Mouse (Mus musculus) myocyte (in vitro differentiated cells): ENCODE results near the gene Inafm2.

ENCODE experiments used
- CEBPB ChIP-seq: IDR thresholded peaks from 2 replicates; pipeline ENCODE4 v1.6.1; 2011; ENCODE audit warnings: mild to moderate bottlenecking, moderate library complexity; ENCODE audit not compliant: poor library complexity, insufficient read depth, severe bottlenecking
- E2F4 ChIP-seq: IDR thresholded peaks from one replicate; pipeline ENCODE4 v1.6.1; 2011; ENCODE audit warnings: mild to moderate bottlenecking, control low read depth, moderate library complexity; ENCODE audit not compliant: insufficient read depth
- MAX ChIP-seq: IDR thresholded peaks from one replicate; pipeline ENCODE4 v1.6.1; 2011; ENCODE audit warnings: low read depth, mild to moderate bottlenecking, control low read depth
- MYOD1 ChIP-seq, 3 experiments: IDR thresholded peaks; one replicate each; pipeline ENCODE4 v1.6.1; 2011; ENCODE audit warnings: control low read depth in 2 of 3, low read depth in 2 of 3, mild to moderate bottlenecking in 2 of 3, moderate library complexity in 1 of 3; ENCODE audit not compliant: insufficient read length in 2 of 3, control insufficient read depth in 1 of 3
- MYOG ChIP-seq, 3 experiments: IDR thresholded peaks; one replicate each; pipeline ENCODE4 v1.6.1; 2011; ENCODE audit warnings: control low read depth in 2 of 3, low read depth in 2 of 3, mild to moderate bottlenecking in 2 of 3; ENCODE audit not compliant: insufficient read length in 2 of 3, control insufficient read depth in 1 of 3, insufficient read depth in 1 of 3
- POLR2A ChIP-seq: IDR thresholded peaks from one replicate; pipeline ENCODE4 v1.6.1; 2011; ENCODE audit warnings: low read depth, mild to moderate bottlenecking, control low read depth, moderate library complexity; ENCODE audit not compliant: insufficient read length
- POLR2AphosphoS2 ChIP-seq: IDR thresholded peaks from one replicate; pipeline ENCODE4 v1.6.1; 2011; ENCODE audit warnings: low read depth, control low read depth; ENCODE audit not compliant: insufficient read length
- REST ChIP-seq: IDR thresholded peaks from one replicate; pipeline ENCODE4 v1.6.1; 2011; ENCODE audit warnings: mild to moderate bottlenecking, control low read depth, moderate library complexity; ENCODE audit not compliant: insufficient read depth, insufficient read length
- SRF ChIP-seq: IDR thresholded peaks from one replicate; pipeline ENCODE4 v1.6.1; 2011; ENCODE audit warnings: low read depth; ENCODE audit not compliant: control insufficient read depth, insufficient read length
- TCF12 ChIP-seq: IDR thresholded peaks from one replicate; pipeline ENCODE4 v1.6.1; 2011; ENCODE audit warnings: mild to moderate bottlenecking, control low read depth; ENCODE audit not compliant: poor library complexity, insufficient read depth, severe bottlenecking
- USF1 ChIP-seq: IDR thresholded peaks from one replicate; pipeline ENCODE4 v1.6.1; 2011; ENCODE audit warnings: low read depth, mild to moderate bottlenecking, control low read depth, moderate library complexity

- TF ChIP-seq POLR2A (no peak), SRF (no peak), USF1 (no peak), TCF12 (no peak), MYOD1 (IDR thresholded peaks at IDR 0.05; ENCODE audit: control insufficient read depth in 1 of 3, insufficient read length in 2 of 3, low read depth in 2 of 3) (no peak), E2F4 (no peak), POLR2AphosphoS2 (no peak), REST (no peak), MYOG (IDR thresholded peaks at IDR 0.05; ENCODE audit: control insufficient read depth in 1 of 3, insufficient read depth in 1 of 3, insufficient read length in 2 of 3, low read depth in 2 of 3) (no peak), MAX (no peak), CEBPB (no peak)
These were observed 34.5 kb upstream of the Inafm2 start for GRCm38 (mm10) chr2:118711038-118711494.
